Mouse (Mus musculus) liver, embryonic 14.5 days (tissue): ENCODE results near the gene Pus10.

ENCODE experiments used
- CTCF ChIP-seq: IDR thresholded peaks from 2 replicates; pipeline ENCODE4 v1.5.1; 2016; ENCODE audit warnings: antibody characterized with exemption, low read depth, control low read depth
- EP300 ChIP-seq: IDR thresholded peaks from 2 replicates; pipeline ENCODE4 v1.6.1; 2016; ENCODE audit warnings: antibody characterized with exemption, low read depth

DNA sequence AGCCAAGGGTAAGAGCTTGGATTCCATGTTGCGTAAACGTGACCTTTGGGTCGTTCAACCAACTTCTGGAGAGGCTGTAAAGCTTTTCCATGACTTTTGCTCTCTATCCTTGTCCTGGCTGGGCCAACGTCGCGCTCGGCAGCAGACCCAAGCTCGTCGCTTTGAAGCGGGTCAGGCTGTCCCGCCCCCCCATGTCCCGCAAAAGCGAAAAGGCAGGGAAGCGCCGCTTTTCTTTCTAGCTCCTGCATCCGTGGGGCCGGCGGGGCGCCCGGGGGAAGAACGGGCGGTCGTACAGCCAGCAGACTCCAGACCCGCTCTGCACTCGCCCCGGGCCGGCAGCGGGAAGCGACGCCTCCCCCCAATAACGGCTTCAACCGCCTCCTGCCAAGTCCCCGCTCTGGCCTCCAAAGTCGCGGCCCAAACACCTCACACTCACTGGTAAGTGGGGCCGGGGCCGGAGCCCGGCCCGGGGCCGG, at the start of gene Pus10:
- no peak for TF ChIP-seq CTCF
- TF ChIP-seq EP300: no peak
